Mouse (Mus musculus): Measurements from ENCODE around the gene Zfp985. TPM values are rescaled to one million over a fixed set of nuclear protein-coding genes. Genes with fewer than 3 reads are reported as not detected.
"Not testable (repeated sequence)": the region's sequence is repeated elsewhere in the genome, so short reads cannot be mapped to it uniquely, and the experiment has no call there.

Gene Zfp985
- total RNA-seq, 2 experiments from 2014 or later: 0.36 to 0.49 TPM

DNA sequence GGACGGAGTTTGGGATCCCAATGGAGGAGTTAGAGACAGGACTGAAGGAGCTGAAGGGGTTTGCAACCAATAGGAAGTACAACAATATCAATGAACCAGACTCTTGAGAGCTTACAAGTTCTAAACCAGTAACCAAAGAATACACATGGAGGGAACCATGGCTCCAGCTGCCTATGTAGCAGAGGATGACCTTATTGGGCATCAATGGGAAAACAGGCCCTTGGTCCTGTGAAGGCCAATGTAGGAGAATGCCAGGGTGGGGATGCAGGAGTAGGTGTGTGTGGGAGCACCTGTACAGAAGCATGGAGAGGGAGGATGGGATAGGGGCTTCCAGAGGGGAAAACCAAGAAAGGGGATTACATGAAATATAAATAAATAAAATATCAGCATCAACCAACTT is 48.8 kb downstream of the Zfp985 start:
- ATAC-seq (replicated peaks; ENCODE audit: poor library complexity, severe bottlenecking): no peak

DNA sequence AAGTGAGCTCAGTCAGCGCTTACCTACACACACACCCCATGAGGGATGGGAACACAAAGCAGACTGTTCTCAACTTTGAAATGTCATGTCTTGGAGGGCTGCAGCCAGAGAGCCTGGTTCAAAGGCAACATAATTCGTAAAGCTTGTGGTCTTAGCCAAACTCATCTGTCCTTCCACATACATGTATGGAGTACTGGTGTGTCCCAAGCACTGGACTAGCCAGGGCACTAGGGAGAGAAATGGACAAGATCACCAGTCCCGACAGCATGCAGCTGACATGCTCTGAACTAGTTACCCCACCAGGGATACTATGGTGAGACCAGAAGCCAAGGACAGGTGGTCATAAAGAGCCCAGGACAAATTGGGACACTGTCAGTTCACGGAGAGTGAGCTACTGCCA is 50.7 kb downstream of the Zfp985 start:
- no peak for ATAC-seq (replicated peaks; ENCODE audit: poor library complexity, severe bottlenecking)

DNA sequence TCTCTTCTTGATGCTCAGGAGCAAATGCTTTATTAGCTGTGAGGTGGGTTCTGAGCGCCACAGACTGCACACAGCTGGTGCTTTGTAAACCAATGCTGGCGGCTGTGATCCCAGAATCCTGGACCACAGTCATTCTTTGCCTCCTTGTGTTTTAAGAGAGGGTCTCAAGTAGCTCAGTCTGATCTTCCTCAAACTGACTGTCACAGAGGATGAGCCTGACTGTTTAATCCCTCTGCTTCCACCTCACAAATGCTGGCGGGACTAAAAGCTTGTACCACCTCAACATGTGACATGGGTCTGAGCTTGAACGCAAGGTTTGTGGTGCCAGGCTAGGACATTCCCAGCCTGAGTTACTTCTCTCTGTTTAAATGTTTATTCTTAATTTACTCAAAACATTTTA is 52.4 kb downstream of the Zfp985 start:
- no peak for ATAC-seq (replicated peaks; ENCODE audit: poor library complexity, severe bottlenecking)

DNA sequence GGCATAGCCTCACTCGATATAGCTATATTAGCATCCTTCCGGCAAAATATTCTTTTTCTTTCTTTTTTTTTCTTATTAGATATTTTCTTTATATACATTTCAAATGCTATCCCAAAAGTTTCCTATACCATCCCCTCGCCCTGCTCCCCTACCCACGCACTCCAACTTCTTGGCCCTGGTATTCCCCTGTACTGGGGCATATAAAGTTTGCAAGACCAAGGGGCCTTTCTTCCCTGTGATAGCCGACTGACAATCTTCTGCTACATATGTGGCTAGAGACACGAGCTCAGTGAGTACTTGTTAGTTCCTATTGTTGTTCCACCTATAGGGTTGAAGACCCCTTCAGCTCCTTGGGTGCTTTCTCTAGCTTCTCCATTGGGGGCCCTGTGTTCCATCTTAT is 53.4 kb downstream of the Zfp985 start:
- not testable (repeated sequence) for ATAC-seq (replicated peaks; ENCODE audit: poor library complexity, severe bottlenecking)

DNA sequence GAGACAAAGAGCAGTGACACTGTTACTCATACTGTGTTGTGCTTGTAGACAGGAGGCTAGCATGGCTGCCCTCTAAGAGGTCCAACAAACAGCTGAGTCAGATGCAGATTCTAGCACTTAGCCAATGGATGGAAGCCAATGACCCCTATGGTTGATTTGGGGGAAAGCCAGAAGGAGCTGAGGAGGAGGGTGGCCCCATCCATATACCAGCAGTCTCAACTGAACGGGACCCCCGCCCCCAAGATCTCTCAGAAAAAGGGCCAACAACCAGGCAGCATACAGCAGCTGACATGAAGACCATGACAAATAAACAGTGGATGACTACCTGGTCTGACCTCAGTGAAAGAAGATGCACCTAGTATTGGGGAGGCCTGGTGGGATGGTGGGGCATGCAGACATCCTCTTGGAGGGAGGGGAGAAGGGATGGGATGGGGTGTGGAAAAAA is 80.8 kb downstream of the Zfp985 start:
- peak; percentile 27 for ATAC-seq (replicated peaks; ENCODE audit: poor library complexity, severe bottlenecking)

Other genes with a start within 250 kb of the Zfp985 start
- 0.51 TPM in 1 of 2 replicates, not detected in the other for gene Zfp988, start 247.6 kb upstream of the Zfp985 start, total RNA-seq (2014; fragmentation: Nextera tagmentation)
- gene Zfp988, start 247.6 kb upstream of the Zfp985 start, total RNA-seq (2017): 0.22 TPM in 1 of 2 replicates, not detected in the other
- not detected in 2 replicates for gene Zfp978, start 192.0 kb upstream of the Zfp985 start, total RNA-seq (2014; fragmentation: Nextera tagmentation)
- not detected in 2 replicates for gene Zfp978, start 192.0 kb upstream of the Zfp985 start, total RNA-seq (2017)
- 9.9 and 13.5 TPM in 2 replicates for gene Zfp982, start 60.9 kb upstream of the Zfp985 start, total RNA-seq (2014; fragmentation: Nextera tagmentation)
- gene Zfp982, start 60.9 kb upstream of the Zfp985 start, total RNA-seq (2017): 13.1 and 15.3 TPM in 2 replicates
- 0.26 and 2.7 TPM in 2 replicates for gene Gm16503, start 13.1 kb upstream of the Zfp985 start, total RNA-seq (2014; fragmentation: Nextera tagmentation)
- 0.13 and 0.36 TPM in 2 replicates for gene Gm16503, start 13.1 kb upstream of the Zfp985 start, total RNA-seq (2017)
- 2.9 and 5.4 TPM in 2 replicates for gene Zfp979, start 89.2 kb downstream of the Zfp985 start, total RNA-seq (2014; fragmentation: Nextera tagmentation)
- 3.5 and 4.7 TPM in 2 replicates for gene Zfp979, start 89.2 kb downstream of the Zfp985 start, total RNA-seq (2017)
- 0.34 TPM in 1 of 2 replicates, not detected in the other for gene Zfp534, start 149.3 kb downstream of the Zfp985 start, total RNA-seq (2014; fragmentation: Nextera tagmentation)
- not detected in 2 replicates for gene Zfp534, start 149.3 kb downstream of the Zfp985 start, total RNA-seq (2017)